Mouse (Mus musculus): ENCODE results near the gene Kcnh1. TPM values are rescaled to one million over a fixed set of nuclear protein-coding genes. Genes with fewer than 3 reads are reported as not detected.
A peak's percentile ranks its signal among the peaks of the same experiment; 100 is the strongest.

Gene Kcnh1
- total RNA-seq, 2 experiments from 2014 or later = 35.0 to 36.4 TPM

DNA sequence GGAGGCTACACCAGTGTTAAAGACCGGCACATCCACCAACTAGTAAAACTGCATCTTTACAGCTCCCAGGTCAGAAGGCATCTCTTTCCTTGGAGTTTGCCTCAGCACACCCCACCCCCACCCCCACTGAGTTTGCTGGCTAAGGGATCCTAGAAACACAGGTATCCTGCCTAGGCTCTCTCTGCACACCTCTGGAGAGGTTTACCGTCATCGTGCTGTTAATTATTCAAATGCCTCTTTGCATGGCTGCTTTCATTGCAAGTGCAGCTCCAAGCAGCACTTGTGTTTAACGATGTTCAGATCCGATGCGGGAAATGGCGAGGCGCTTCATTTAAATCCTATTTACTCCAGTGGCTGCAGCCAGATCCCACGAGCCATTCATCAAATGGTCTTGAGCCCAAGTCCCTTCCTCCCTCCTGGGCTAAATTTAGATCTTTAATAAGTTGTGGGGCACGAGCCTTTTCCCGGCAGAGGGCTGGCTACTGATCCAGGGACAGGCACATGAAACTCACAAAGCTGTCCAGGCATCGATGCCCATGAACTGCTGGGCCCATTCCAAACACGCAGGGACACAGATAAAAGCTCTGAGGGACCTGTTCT, 330.4 kb downstream of the Kcnh1 start:
- no peak for DNase-seq (ENCODE audit: low spot score in 2 of 2)

DNA sequence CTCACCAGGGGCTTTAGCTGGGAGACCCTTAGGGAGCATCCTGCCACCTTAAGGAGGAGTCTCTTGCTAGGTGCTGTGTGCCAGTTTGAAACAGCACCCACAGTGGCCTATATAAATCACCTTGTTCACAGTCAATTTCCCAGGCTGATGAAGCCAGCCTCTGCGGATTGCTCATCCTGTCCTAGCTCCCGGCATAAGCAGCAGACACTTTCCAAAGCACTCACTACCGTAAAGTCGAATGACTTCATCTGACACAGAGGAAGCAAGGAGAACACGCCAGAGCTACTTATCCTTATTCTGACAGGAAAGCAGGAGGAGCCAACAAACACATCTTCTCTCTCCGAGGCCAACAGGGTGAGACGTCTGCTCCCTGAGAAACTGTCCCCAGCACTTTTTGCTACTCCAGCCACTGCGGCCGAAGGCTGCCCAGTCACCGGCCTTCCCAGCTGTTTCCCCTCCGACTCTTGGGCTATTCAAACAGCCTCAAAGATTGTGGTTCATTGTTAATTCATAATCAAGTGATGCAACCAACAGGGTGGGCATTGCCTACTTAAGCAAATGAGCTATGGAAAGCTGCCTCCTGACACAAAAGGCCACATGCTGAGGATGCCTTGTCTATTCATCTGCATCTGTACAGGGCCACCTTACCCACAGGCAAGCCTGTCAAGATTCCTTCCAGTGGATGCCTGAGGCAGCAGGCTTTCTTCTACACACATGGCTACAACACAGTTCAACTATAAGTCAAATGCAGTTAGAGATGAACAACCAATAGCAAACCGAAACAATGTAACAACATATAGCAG, 332.0 kb downstream of the Kcnh1 start:
- DNase-seq (ENCODE audit: low spot score in 2 of 2) = no peak

DNA sequence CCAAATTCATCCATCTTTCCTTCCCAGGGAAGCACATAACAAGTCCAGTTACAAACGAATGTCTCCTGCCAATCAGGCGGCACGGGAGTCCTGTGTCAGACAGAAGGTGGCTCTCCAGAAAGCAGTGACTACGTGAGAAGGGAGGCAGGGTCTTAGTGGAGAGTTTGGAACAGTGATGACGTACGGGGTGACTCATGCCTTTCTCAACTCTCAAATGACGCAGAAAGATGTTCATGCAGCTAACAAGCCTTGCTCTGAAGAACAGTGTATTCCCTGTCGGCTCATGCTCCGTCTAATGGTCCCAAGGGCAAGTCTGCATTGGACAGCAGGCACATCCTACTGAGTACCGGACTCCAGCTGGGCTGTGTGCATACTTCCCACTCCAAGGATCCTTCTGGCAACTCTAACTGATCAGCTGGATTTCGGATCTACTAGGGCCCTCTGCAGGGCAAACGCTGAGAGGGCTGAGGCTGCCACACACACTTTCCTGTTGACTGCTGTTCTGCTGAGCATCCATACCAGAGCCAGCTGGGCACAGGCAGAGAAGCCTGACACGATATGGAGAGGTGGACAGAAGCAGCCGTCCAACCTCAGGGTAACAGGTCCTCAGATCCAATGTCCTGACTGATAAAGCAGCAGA, 335.3 kb downstream of the Kcnh1 start:
- peak in 1 of 2 experiments; percentile 24 for DNase-seq (ENCODE audit: low spot score in 2 of 2)

DNA sequence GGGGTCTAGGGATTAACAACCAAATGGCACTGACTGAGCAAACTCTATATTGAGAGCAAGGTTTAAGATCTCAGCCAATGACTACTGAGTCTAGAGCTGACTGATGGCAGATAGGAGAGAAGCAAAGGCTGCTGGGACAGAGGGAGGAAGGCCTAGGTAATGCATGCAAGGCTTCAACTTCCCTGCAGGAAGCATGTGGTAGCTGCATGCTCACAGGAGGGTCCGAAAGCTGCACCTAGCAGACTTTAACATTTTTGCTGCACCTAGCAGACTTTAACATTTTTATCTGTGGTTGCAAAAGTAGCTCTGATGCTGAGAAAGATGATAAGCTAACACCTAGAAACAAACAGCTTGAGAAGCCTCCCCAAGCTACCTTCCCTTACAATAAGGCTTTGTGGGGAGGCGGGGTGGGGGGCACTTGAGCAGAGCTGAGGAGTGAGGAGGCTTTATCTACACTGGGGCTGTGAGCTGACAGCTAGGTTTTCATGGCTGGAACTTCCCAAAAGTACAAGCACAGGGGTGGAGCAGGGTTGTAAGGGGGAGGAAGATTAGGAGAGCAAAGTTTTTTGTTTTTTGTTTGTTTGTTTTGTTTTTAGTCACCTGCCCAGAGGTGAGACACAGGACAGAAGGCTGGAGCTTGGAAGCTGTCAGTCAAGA, 341.0 kb downstream of the Kcnh1 start:
- no peak for DNase-seq (ENCODE audit: low spot score in 2 of 2)

DNA sequence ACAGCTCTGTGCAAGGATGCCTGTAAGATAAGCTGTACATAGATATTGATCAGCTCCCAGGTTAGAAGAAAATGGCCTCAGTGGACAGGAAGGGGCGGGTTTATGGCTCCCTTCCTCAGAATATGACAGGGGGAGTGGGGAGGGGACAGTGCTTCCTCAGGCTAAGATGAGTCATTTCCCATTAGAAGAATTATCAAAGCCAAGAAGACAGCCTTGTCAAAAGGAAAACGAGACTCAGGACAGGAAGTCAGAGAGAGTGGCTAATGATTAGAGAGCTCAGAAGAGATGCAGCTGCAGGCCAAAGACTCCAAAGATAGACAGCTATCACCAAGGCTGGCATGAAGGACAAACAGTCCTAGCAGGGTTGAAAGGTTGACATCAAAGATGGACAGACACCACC, 341.6 kb downstream of the Kcnh1 start:
- DNase-seq (ENCODE audit: low spot score in 2 of 2) = no peak

DNA sequence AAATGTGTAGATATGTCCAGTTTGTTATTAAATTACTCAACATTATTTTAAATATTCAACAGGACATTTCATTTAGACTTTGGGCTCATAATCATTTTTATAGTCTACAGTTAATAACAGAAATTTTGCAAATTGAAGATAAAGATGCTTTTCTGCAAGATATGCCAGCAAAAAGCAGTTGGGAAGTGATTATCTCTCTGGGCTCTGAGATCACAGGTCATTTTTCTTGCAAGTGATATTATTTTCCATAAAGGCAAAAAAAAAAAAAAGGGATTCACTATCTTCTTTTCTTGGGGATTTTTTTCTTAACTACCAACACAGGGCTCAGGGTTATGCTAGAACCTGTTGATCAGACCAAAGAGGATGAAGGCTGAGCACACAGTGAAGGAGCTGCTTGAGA, 342.4 kb downstream of the Kcnh1 start:
- DNase-seq (ENCODE audit: low spot score in 2 of 2) = no peak

DNA sequence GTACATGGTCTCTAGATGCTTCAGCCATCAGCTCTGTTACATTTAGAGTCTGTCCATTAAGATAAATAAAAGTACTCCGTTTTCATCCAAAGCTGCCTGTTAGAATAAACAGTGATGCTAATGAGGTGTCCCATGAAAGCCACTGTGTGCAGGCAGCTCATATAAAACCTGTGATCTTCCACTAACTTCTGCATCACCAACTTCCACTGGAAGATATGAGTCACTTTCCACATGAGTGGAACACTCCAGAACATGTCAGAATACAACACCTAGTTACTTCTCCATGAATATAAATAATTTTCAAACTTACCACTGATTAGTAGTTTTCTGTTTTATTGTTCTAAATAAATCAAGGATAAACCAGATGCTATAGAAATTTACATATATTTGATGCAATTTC, 345.9 kb downstream of the Kcnh1 start:
- DNase-seq (ENCODE audit: low spot score in 2 of 2) = no peak

DNA sequence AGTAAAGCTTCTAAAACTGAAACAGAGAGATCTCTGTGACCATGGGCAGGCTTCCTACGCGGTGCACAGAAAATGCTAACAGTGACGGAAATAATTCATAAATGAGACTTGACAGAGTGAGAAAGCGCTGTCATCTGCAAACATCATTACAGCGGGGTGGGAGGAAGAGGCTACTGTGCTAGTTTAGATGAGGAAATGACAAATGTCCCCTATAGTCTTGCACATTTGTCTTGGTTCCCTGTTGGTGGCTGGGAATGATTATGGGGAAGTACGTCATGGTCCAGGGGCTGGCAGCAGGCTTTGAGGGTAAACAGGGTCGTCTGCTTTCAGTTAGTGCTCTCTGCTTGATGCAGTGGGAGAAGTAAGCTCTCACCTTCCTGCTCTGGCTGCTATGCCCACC, 346.6 kb downstream of the Kcnh1 start:
- no peak for DNase-seq (ENCODE audit: low spot score in 2 of 2)

DNA sequence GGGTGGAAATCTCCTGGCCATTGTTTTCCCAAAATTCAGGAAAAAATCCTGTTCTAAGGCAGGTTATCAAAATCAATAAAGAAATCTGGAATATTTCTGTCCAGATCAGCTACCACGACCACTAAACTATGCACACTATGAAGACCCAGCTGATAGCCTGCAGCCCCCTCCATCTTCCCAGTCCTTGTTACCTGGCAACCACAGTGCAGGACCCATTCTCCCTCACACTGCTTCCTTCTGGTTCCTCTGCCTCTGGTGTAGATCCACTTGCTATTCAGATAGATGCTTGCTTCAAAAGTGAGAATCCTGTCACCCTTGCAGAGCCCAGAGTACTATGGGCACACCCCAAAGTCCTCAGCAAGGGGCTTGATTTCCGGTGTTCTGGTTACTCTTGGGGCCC, 351.5 kb downstream of the Kcnh1 start:
- DNase-seq (ENCODE audit: low spot score in 2 of 2) = no peak

DNA sequence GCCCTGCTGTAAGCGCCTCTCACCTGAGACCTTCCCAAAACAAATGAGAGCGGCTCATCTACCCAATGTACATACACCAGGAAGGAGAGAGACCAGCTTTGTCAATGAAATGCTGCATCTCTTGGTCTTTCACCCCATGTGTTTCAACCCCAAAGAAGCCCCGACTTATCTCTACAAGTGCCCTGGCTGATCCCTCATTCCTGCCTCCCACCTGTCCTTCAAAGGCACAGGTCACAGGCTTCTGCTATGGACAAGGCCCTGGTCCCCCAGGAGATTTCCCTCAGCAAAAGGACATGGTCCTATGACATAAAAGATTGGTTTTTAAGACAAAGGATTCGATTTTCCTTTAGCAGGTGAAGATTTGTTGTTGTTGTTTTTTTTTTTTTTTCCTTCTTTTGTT, 353.1 kb downstream of the Kcnh1 start:
- no peak for DNase-seq (ENCODE audit: low spot score in 2 of 2)

DNA sequence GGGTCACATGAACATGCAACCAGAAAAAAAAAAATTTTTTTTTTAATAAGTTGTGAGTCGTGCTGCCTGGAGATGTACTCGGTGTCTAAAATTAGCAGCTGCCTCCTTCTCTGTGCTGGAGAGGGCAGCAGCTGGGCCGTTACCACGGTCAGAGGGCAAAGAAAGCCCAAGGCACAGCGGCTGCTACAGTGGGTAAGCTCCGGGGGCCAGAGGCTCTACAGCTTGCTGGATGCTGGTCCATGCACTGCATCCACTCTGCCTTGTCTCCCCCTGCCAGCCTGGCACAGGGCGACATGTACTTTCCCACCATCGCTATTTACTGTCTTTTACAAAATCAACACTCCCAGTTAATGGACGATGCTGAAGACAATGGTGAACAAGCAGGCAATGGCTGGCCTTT, 353.5 kb downstream of the Kcnh1 start:
- DNase-seq (ENCODE audit: low spot score in 2 of 2) = no peak

DNA sequence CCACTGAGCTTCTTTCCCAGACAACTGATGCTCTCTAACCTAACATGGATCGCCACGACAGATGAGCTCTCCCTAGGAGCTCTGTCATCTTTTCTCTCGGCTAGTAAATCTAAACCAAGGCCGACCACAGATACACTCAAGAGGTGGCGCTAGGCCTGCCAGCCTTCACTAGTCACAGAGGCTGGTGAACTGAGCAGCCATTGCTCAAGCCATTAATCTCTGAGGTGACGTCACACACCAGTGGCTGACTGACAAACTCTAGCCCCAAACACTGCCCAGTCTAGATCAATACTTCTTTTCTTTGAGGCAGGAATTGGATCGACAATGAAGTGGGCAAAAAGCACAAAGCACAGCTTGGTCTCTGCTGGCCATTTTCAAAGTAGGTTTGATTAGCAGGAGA, 354.3 kb downstream of the Kcnh1 start:
- no peak for DNase-seq (ENCODE audit: low spot score in 2 of 2)

DNA sequence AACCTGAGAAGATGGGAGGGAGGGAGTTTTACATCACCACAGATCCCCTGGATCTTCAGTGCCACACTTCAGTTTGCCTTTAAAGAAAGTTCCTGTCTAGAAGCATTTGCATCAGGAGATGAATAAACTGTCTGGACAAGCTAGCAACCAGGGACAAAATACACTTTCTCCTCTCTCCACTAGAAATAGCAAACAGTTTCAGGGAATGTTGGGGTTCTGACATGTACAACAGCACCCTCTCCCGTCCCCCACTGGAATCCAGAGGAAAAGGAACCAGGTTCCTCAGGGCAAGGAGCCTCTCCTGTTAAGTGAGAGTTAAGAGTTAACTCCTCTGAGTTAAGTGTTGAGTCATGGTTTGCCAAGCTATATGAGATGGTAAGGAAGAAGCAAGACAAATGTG, 356.3 kb downstream of the Kcnh1 start:
- no peak for DNase-seq (ENCODE audit: low spot score in 2 of 2)

DNA sequence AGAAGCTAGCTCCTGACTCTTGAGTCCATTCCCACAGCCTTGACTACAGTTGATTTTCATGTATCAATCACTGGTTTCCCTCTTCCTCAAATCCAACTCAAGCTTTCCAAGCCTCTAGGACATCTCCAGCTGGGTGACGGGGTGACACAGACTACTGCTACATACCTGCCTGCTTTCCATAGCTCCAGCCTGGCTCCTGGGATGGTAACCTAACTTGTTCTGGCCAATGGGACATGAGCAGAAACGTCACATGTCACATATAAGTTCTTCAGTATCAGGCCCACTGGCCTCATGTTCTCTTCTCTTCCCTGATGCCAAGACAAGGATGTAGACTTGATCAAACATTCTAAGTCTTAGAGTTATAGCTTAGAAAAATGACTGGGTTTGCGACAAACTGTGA, 360.0 kb downstream of the Kcnh1 start:
- DNase-seq (ENCODE audit: low spot score in 2 of 2) = no peak

DNA sequence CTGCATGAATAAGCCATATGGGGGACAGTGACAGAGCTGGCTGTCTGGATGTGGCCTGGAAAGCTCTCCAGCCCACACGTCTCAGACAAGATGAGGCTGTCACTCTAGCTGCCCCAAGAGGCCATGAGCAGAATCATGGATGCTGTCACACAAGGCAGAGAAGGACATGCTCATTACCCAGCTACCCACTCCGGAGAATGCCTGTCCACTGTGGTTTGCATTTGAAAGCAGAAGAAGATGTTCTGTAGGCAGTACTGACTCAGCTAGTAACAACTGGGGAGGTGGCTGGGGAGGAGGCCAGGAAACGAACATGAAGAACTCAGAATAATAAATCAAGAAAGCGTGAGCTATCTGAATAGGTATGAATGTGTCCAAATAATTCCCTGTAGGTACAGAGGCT, 364.9 kb downstream of the Kcnh1 start:
- peak in 1 of 2 experiments; percentile 19 for DNase-seq (ENCODE audit: low spot score in 2 of 2)

DNA sequence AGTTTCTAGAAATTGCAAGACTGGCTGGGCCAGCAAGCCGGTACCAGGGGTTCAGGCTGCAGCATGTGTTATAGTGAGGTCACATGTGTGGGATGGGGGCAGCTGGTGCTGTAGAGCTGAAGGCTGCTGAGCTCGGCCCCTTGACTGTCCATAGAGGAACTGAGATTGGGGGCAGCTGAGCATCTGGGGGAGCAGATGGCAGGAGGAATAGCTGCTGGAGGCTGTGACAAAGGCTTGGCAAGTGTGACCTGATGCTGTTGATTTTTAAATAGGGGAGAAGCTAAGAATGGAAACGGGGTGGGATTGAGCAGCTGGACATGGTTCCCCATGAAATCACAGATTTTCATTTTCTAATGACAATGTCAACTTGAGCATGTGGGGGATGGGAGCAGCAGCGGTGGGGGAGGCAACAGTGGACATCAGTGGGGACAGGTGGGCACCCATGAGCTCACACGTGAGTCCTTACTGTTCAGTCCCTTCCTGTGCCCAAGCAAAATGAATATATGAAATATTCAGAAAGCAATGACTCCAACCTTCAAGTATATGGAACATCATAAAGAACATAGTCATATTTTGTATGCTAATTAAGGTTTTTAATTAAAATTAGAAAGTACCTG, 367.5 kb downstream of the Kcnh1 start:
- DNase-seq (ENCODE audit: low spot score in 2 of 2) = peak; percentile 10 to 38

DNA sequence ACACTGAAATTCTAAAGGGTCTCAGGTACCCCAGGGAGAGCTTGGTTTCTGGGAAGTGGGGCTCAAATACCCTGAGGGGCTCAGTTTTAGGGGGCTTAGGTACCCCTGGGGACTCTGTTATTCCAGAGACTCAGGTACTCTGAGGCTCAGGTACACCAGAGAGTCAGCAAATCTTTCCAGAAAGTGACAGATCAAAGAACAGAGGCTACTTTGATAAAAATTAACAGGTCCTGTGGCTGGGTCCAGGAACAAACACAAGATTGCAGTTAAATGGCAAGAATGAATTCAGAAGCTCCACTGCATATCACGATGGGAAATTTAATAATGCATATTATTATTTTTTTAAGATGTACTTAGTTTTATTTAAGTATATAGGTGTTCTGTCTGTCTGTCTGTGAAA, 368.8 kb downstream of the Kcnh1 start:
- DNase-seq (ENCODE audit: low spot score in 2 of 2) = no peak

Data from layer of hippocampus, adult 18-20 months (tissue).